Mouse (Mus musculus): ENCODE measurements at regions not wholly inside any gene's neighbourhood (a gene's known extent, or its start where the extent isn't known, plus 50 kb on each side); places are given as distances from the start of the nearest gene placed in this dataset.

- Histone ChIP-seq H3K36me3 (no peaks in the 10 kb centered on the region), H3K9me3 (no peaks in the 10 kb centered on the region), H3K27me3 (no peaks in the 10 kb centered on the region), H3K9ac (replicated peaks) (no peak overlapping the region), H3K27ac (replicated peaks) (no peak overlapping the region), H3K4me2 (replicated peaks) (no peak overlapping the region), H3K4me1 (no peaks in the 10 kb centered on the region), H3K4me3 (no peak overlapping the region)
- ATAC-seq (ENCODE audit: low FRiP score, low read depth), result no peak
- 86% methylated on average over 4 of the region's 4 CpGs for WGBS
These were observed 78.7 kb upstream of the Slc25a36 start for GRCm38 (mm10) chr9:97189646-97190045.

- WGBS, result 86% methylated on average over 7 of the region's 7 CpGs
These were observed 77.8 kb upstream of the Slc25a36 start for GRCm38 (mm10) chr9:97188616-97189330.

GRCm38 (mm10) chr9:97173230-97173951 lies 62.4 kb upstream of the Slc25a36 start:
- 75% methylated on average over 5 of the region's 5 CpGs for WGBS
- Histone ChIP-seq H3K9ac (replicated peaks) (no peak overlapping the region), H3K27ac (replicated peaks) (no peak overlapping the region), H3K4me2 (replicated peaks) (no peak overlapping the region), H3K4me1 (no peaks in the 10 kb centered on the region), H3K4me3 (no peak overlapping the region), H3K36me3 (no peaks in the 10 kb centered on the region), H3K27me3 (no peaks in the 10 kb centered on the region), H3K9me3 (no peaks in the 10 kb centered on the region)
- no peak for ATAC-seq (ENCODE audit: low FRiP score, low read depth)

More at GRCm38 (mm10) chr9:97188616-97189330, 77.8 kb upstream of the Slc25a36 start:
- no peak overlapping the region for H3K27ac ChIP-seq (replicated peaks)
- H3K27me3 ChIP-seq, result no peaks in the 10 kb centered on the region
- H3K36me3 ChIP-seq, result no peaks in the 10 kb centered on the region
- H3K9me3 ChIP-seq, result no peaks in the 10 kb centered on the region
- ATAC-seq (ENCODE audit: low FRiP score, low read depth), result no peak
- H3K9ac ChIP-seq (replicated peaks), result no peak overlapping the region
- no peak overlapping the region for H3K4me2 ChIP-seq (replicated peaks)
- no peaks in the 10 kb centered on the region for H3K4me1 ChIP-seq
- H3K4me3 ChIP-seq, result no peak overlapping the region

GRCm38 (mm10) chr9:97172075-97172474 lies 61.1 kb upstream of the Slc25a36 start:
- H3K27me3 ChIP-seq, result no peaks in the 10 kb centered on the region
- 5% methylated on average over 3 of the region's 3 CpGs for WGBS
- no peak overlapping the region for H3K27ac ChIP-seq (replicated peaks)
- ATAC-seq (ENCODE audit: low FRiP score, low read depth), result no peak
- H3K4me2 ChIP-seq (replicated peaks), result no peak overlapping the region
- H3K4me3 ChIP-seq, result no peak overlapping the region
- H3K9me3 ChIP-seq, result no peaks in the 10 kb centered on the region
- no peaks in the 10 kb centered on the region for H3K36me3 ChIP-seq
- no peak overlapping the region for H3K9ac ChIP-seq (replicated peaks)
- H3K4me1 ChIP-seq, result no peaks in the 10 kb centered on the region

- 92% methylated on average over 4 of the region's 4 CpGs for WGBS
- Histone ChIP-seq H3K9me3 (no peaks in the 10 kb centered on the region), H3K9ac (replicated peaks) (no peak overlapping the region), H3K4me1 (no peaks in the 10 kb centered on the region), H3K4me3 (no peak overlapping the region), H3K4me2 (replicated peaks) (no peak overlapping the region), H3K27me3 (no peaks in the 10 kb centered on the region), H3K36me3 (no peaks in the 10 kb centered on the region), H3K27ac (replicated peaks) (no peak overlapping the region)
- ATAC-seq (ENCODE audit: low FRiP score, low read depth), result no peak
These were observed 60.5 kb upstream of the Slc25a36 start for GRCm38 (mm10) chr9:97171484-97171883.

GRCm38 (mm10) chr9:97170836-97171235 lies 59.9 kb upstream of the Slc25a36 start:
- H3K36me3 ChIP-seq, result no peaks in the 10 kb centered on the region
- 77% methylated on average over 1 of the region's 1 CpGs for WGBS
- no peaks in the 10 kb centered on the region for H3K4me1 ChIP-seq
- no peak overlapping the region for H3K4me3 ChIP-seq
- no peak for ATAC-seq (ENCODE audit: low FRiP score, low read depth)
- H3K27ac ChIP-seq (replicated peaks), result no peak overlapping the region
- no peak overlapping the region for H3K4me2 ChIP-seq (replicated peaks)
- no peaks in the 10 kb centered on the region for H3K27me3 ChIP-seq
- H3K9me3 ChIP-seq, result no peaks in the 10 kb centered on the region
- no peak overlapping the region for H3K9ac ChIP-seq (replicated peaks)

- Histone ChIP-seq H3K4me3 (no peak overlapping the region), H3K4me2 (replicated peaks) (no peak overlapping the region), H3K27me3 (no peaks in the 10 kb centered on the region), H3K9ac (replicated peaks) (no peak overlapping the region), H3K9me3 (no peaks in the 10 kb centered on the region), H3K36me3 (no peaks in the 10 kb centered on the region), H3K4me1 (no peaks in the 10 kb centered on the region), H3K27ac (replicated peaks) (no peak overlapping the region)
- 46% methylated on average over 2 of the region's 2 CpGs for WGBS
- ATAC-seq (ENCODE audit: low FRiP score, low read depth), result no peak
These were observed 51.5 kb upstream of the Slc25a36 start for GRCm38 (mm10) chr9:97162465-97162864.
